Mouse (Mus musculus) kidney, adult 9 months (tissue): ENCODE measurements around the gene Eva1c.

Experiments
- DNase-seq: peaks from one replicate; pipeline ENCODE4 v3.0.0; 2022

Eva1c gene

DNA sequence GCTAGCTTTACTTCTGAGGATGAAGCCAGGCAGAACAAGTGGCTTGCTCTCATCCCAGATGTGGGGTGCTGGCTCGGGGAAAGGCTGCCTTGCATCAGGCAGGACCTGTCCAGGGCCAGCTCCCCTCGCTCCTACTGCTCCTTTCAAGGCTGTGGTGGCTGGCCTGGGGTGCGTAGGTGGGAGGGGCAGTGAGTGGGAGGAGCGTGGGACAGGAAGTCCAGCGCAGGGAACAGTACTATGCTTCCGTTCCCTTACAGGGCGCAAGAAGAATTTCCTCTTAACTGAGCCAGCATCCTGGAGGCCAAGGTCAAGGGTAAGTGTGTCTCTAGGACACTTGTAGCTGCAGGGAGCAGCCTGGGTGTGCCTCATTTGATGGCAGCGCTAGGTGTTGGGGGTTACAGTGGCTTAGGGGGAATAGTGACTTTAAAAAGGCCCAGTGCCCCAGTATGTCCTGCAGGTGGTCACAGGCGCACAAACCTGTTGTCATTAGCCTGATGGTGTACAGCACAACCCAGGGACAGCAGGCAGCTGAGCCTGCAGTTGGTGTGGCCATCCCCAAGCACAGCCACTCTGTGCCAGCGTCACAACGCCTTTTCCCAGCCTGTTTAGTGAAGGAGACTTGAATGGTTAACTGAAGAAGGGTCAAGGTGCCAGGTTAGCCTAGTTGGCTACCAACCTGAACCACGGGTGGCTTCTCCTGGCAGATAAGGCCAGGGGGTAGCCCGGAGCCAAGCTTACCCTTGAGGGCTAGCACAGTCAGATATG, 98.3 kb downstream of the Eva1c start:
- DNase-seq, result peak; percentile 53

DNA sequence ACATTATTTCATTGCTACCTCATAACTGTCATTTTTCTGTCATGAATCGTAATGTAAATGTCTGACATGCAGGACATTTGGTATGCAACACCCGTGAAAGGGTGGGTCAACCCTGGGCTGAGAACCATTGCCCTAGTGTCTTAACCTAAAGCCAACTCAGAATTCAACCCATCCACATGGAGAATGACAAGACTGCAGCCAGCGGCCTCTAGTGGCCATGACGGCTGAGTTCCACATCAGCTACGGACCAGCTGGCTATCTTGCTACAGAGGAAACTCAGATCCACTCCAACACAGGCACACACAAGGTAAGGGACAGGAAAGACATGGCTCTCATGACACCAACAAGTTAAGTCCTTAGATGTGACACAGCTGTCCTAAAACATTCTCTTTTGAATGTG, 98.9 kb downstream of the Eva1c start:
- peak; percentile 70 for DNase-seq

- DNase-seq, result no peak
Measured at GRCm38 (mm10) chr16:90927446-90927845, 100.9 kb downstream of the Eva1c start.

- DNase-seq, result no peak
Measured at GRCm38 (mm10) chr16:90933534-90934176, 107.1 kb downstream of the Eva1c start.

GRCm38 (mm10) chr16:90934193-90934686, 107.7 kb downstream of the Eva1c start:
- DNase-seq, result peak; percentile 66

DNA sequence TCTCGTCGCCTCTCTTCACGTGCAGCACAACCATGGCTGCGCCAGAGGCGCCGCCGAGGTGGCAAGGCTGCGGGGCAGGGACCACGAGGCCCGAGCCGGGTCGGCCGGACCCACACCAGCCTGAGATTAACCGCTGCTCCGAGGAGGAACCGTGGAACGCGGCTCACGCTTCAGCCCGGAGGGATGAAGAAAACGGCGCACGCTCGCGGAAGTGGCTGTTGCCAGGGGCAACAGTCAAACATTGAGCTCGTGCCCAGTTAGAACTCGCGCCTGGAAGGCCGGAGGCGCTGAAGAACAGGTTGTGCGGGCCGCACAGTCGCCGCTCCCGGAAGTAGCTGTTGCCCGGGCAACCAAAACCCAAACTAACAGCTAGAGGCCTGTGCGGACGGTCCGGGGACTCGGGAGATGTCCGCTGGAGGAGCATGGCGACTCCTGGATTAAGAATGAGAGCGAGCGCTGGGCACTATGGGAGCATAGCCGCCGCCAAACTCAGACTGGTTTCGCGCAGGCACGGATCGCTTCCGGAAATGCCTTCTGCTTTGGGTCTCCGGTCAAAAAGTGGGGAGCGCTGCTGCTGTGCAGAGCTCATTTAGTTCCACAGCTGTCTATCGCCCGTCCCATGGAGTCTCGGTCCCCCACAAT, 108.3 kb downstream of the Eva1c start, which contains the start of gene Cfap298:
Cfap298 (minus strand) TSS at position 428 of the 642 bp plus-strand sequence.
- peak; percentile 93 for DNase-seq

- no peak for DNase-seq
Measured at GRCm38 (mm10) chr16:90941246-90941645, 114.7 kb downstream of the Eva1c start.

- no peak for DNase-seq
Measured at GRCm38 (mm10) chr16:90946977-90947376, 120.5 kb downstream of the Eva1c start.

DNA sequence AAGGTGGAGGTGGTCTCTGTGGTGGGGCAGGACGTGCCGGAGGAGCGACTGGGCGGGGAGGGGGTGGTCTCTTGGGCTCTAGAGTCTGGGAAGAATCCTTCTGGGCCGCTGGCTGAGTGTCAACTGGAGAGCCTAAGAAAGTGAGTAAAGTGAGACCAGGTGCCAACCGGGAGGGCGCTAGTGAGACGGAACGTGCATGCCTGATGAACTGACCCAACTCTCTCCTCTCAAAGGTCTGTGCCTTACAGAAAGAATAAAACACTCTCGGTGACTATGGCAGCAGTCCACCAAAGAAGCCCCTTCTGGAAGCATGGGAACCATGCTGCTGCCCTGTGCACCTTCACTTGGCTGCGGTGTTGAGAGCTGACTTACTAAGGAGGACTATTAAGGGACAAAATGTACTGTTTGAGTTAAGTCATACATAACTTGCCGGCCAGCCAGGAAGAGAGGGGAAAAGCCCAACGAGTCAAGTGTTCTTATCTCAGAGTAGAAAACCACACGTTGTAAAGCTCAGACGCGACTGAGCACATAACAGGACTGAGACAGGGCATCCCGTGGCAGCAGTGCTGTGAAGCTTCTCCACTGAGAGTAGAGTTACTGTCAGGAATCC, 123.9 kb downstream of the Eva1c start:
- DNase-seq, result no peak

DNA sequence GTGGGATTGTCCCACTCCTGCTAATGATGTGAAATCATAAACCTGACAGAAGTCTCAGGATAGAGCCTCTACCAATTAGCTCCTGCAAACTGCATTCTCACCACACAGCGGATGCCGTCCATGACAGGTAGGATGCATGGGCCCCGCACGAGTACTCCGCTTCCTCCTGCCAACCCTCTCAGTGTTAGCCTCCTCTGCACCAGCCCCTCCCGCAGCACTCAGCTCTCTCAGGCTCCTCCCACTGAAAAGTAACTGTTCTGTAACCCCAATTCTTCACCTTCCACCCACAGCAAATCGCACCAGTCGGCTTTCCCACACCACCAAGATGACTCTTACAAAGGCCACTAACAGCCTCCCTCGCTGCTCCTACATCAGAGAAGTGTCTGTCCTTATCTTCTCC, 126.6 kb downstream of the Eva1c start:
- no peak for DNase-seq

DNA sequence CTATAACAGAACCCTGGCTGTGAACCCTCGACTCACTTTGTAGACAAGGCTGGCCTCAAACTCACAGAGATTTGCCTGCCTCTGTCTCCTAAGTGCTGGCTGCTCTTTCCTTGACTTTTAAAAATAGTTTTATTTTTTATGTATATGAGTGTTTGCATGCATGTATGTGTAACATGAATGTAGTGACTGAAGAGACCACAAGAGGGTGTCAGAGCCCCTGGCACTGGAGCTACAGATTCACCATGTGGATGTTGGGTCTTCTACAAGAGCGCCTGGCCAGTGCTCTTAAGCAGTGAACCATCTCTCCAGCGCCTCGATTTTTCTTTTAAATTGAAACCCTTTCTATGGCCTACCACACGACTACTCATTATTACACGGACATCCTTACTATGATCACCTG, 127.3 kb downstream of the Eva1c start:
- DNase-seq, result no peak
